Mouse (Mus musculus) brain, embryonic 14.5 days (tissue): ENCODE measurements around the gene Med12l. TPM values are rescaled to one million over a fixed set of nuclear protein-coding genes. Genes with fewer than 3 reads are reported as not detected.

Source experiments
- DNase-seq: peaks from one replicate; pipeline ENCODE4 v3.0.0-alpha.2; 2011; ENCODE audit warnings: low read depth
- CTCF ChIP-seq: fragments of 200-500 bp; IDR thresholded peaks from 2 replicates; pipeline ENCODE4 v1.5.1; 2012; ENCODE audit warnings: inconsistent platforms, mild to moderate bottlenecking, moderate library complexity, borderline replicate concordance; ENCODE audit not compliant: insufficient read depth, insufficient read length; ENCODE audit errors: extremely low read depth
- POLR2A ChIP-seq: fragments of 200-500 bp; IDR thresholded peaks from 2 replicates; pipeline ENCODE4 v1.6.1; 2012; ENCODE audit warnings: mild to moderate bottlenecking, inconsistent platforms, borderline replicate concordance; ENCODE audit not compliant: poor library complexity, insufficient read depth, insufficient read length, severe bottlenecking; ENCODE audit errors: extremely low read depth
- polyA plus RNA-seq: library from polyadenylated mRNA; depleted of rRNA; stranded (reverse); fragments of >200 nt; gene quantifications from 2 replicates; pipeline ENCODE4 v1.2.3, GENCODE M21; 2012

The Med12l gene
- polyA plus RNA-seq, 1 experiment: 12.3 TPM

GRCm38 (mm10) chr3:59160465-59160864, 154.8 kb downstream of the Med12l start:
- TF ChIP-seq CTCF (no peak), POLR2A (no peak)
- no peak for DNase-seq

GRCm38 (mm10) chr3:59167417-59168054, 161.9 kb downstream of the Med12l start:
- DNase-seq: no peak
- TF ChIP-seq POLR2A: no peak
- no peak for TF ChIP-seq CTCF

GRCm38 (mm10) chr3:59168476-59168875, 162.9 kb downstream of the Med12l start:
- no peak for TF ChIP-seq CTCF
- no peak for DNase-seq

- TF ChIP-seq CTCF: no peak
- no peak for TF ChIP-seq POLR2A
- no peak for DNase-seq
Observed at GRCm38 (mm10) chr3:59169215-59169614, 163.6 kb downstream of the Med12l start.

GRCm38 (mm10) chr3:59169921-59170627, 164.4 kb downstream of the Med12l start:
- DNase-seq: no peak
- TF ChIP-seq CTCF (no peak), POLR2A (no peak)

GRCm38 (mm10) chr3:59174426-59175154, 169.0 kb downstream of the Med12l start:
- TF ChIP-seq POLR2A (no peak), CTCF (no peak)
- no peak for DNase-seq

- TF ChIP-seq POLR2A (no peak), CTCF (peak; percentile 66; the same call in 1 of the 2 replicates)
- DNase-seq: peak; percentile 80
Observed at GRCm38 (mm10) chr3:59175234-59175633, 169.6 kb downstream of the Med12l start.

- TF ChIP-seq POLR2A: no peak
- TF ChIP-seq CTCF: no peak
- DNase-seq: no peak
Observed at GRCm38 (mm10) chr3:59176871-59177270, 171.2 kb downstream of the Med12l start.

GRCm38 (mm10) chr3:59181134-59181533, 175.5 kb downstream of the Med12l start:
- no peak for DNase-seq

GRCm38 (mm10) chr3:59182129-59182528, 176.5 kb downstream of the Med12l start:
- DNase-seq: peak; percentile 63
- TF ChIP-seq POLR2A: no peak

More at GRCm38 (mm10) chr3:59181134-59181533, 175.5 kb downstream of the Med12l start:
- TF ChIP-seq POLR2A (no peak), CTCF (no peak)

GRCm38 (mm10) chr3:59185662-59186061, 180.0 kb downstream of the Med12l start:
- TF ChIP-seq CTCF: no peak
- no peak for TF ChIP-seq POLR2A
- no peak for DNase-seq
